Mouse (Mus musculus) bone marrow, adult 2 months (tissue): ENCODE results near the gene Cetn4.

Source experiments
- CTCF ChIP-seq: fragments of 200-500 bp; IDR thresholded peaks from 2 replicates; pipeline ENCODE4 v1.5.1; 2011; ENCODE audit warnings: low read length, control low read depth; ENCODE audit not compliant: control insufficient read depth, insufficient read depth
- POLR2A ChIP-seq: fragments of 200-500 bp; IDR thresholded peaks from 2 replicates; pipeline ENCODE4 v1.6.1; 2011; ENCODE audit warnings: low read depth, mild to moderate bottlenecking, control low read depth, low read length, borderline replicate concordance; ENCODE audit not compliant: control insufficient read depth

GRCm38 (mm10) chr3:37313371-37313770 is 863 bp upstream of the Cetn4 start:
- TF ChIP-seq CTCF = no peak
- TF ChIP-seq POLR2A = no peak
